Mouse (Mus musculus): ENCODE measurements around the gene Ccng2. TPM values are rescaled to one million over a fixed set of nuclear protein-coding genes. Genes with fewer than 3 reads are reported as not detected.

The Ccng2 gene
- polyA plus RNA-seq, 1 experiment from 2014 or later: 51.2 TPM

DNA sequence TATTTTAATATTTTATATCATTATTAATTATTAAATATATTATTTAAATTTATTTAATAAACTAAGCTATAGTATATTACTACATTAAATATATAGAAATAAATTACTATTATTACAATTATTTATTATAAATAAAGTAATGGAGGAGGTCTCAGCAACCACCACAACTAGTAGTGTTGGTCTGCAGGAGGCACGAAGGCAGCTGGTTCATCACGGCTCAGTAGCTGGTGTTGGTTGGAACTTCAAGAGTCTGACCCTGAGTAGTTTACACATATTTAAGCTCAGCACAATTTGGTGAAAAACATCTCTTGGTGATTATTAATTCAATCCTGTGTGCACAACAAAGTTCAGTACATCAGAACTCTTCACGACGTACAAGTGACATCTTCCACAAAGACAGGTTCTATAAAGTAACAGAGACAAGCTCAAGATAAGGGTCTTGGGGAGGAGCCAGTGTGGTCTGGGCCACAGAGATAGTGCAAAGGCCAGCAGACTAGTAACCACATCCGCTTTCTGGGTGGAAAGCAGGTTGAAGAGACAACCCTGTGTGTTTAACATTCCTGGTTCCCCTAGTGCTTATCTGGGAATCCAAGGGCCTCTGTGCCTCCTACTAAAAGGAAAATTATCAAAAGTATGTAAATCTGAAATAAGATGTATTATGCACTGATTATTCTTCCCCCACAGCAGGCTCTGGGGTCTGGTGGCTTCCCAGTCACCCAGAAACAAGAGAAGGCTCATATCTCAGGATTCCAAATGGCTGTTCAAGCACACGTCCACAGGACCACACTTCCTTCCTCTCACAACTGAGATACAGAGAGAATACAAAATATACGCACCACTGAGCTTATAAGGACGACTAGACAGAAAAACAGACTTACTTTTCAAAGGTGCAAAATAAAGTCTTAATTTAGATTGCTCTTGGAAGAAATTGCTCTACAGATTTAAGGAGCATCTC lies 27.2 kb upstream of the Ccng2 start:
- WGBS: 67% methylated on average over 8 of the region's 8 CpGs
- no peak overlapping the region for H3K9ac ChIP-seq (replicated peaks; ENCODE audit: low read depth)
- H3K36me3 ChIP-seq (ENCODE audit: insufficient read depth, low read length): no peaks in the 10 kb centered on the region
- no peak overlapping the region for H3K4me3 ChIP-seq (ENCODE audit: low read depth, low read length)
- H3K27ac ChIP-seq (ENCODE audit: low read length): no peak overlapping the region
- no peaks in the 10 kb centered on the region for H3K4me1 ChIP-seq (ENCODE audit: insufficient read depth, low read depth, low read length)
- H3K27me3 ChIP-seq (replicated peaks; ENCODE audit: insufficient read depth, low read length): no peaks in the 10 kb centered on the region
- TF ChIP-seq CTCF (IDR thresholded peaks at IDR 0.05): no peak
- TF ChIP-seq EP300 (IDR thresholded peaks at IDR 0.05): no peak
- DNase-seq (ENCODE audit: low spot score): no peak
- no peaks in the 10 kb centered on the region for H3K9me3 ChIP-seq (ENCODE audit: low read length)
- no peak overlapping the region for H3K4me2 ChIP-seq (replicated peaks; ENCODE audit: low read depth, low read length)
- no peak for ATAC-seq

DNA sequence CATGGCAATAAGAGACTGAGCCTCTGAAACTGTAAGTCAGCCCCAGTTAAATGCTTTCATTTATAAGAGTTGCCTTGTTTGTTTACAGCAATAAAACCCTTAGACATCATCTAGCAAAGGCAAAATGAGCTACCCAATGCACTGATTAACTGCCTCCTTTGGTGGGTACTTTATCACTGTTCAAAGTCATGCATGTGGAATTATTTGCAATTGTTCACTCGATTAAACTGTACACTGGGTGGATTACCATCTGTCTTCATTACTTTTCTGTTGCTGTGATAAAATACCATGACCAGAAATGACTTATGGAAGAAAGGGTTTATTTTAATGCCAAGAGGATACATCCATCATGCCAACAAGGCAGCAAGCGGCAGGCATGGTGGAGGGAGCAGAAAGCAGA lies 21.8 kb upstream of the Ccng2 start:
- WGBS: 61% methylated on average over 2 of the region's 2 CpGs
- Histone ChIP-seq H3K4me3 (ENCODE audit: low read depth, low read length) (no peak overlapping the region), H3K4me2 (replicated peaks; ENCODE audit: low read depth, low read length) (no peak overlapping the region), H3K27me3 (replicated peaks; ENCODE audit: insufficient read depth, low read length) (no peaks in the 10 kb centered on the region), H3K9ac (replicated peaks; ENCODE audit: low read depth) (no peak overlapping the region), H3K9me3 (ENCODE audit: low read length) (no peaks in the 10 kb centered on the region), H3K27ac (ENCODE audit: low read length) (no peak overlapping the region), H3K4me1 (ENCODE audit: insufficient read depth, low read depth, low read length) (no peaks in the 10 kb centered on the region), H3K36me3 (ENCODE audit: insufficient read depth, low read length) (no peaks in the 10 kb centered on the region)
- TF ChIP-seq CTCF (IDR thresholded peaks at IDR 0.05): no peak
- no peak for TF ChIP-seq EP300 (IDR thresholded peaks at IDR 0.05)
- ATAC-seq: no peak
- no peak for DNase-seq (ENCODE audit: low spot score)

DNA sequence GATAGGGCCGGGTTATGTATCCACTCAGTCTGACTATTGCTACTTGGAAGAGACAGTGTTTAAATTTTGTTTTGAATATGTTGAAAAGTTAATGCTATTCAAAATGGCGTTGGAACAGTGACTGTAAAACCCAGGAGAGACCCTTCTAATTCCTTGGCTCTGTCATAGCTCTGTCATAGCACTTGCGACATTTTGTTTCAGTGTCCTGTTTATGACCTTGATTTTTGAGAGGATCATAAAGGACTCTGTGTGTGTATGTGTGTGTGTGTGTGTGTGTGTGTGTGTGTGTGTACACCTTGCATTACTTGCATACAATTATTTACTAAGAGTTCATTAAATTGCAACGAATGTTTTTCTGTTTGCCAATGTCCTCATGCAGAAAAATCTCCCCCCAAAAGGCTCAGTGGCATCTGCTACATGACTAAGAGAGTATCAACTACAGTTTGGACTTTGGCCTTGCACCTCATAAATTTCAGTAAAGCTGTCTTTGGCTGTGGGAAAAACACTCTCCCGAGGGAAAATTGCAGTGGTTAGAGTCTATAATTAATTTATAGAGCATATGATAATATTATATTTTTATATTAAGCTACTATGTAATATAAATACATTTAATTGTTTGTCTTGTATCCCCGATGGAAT lies 17.0 kb upstream of the Ccng2 start:
- whole genome bisulfite sequencing: 52% methylated on average over 6 of the region's 6 CpGs
- H3K9me3 ChIP-seq (ENCODE audit: low read length): no peaks in the 10 kb centered on the region
- DNase-seq (ENCODE audit: low spot score) (no peak), ATAC-seq (no peak)
- H3K27me3 ChIP-seq (replicated peaks; ENCODE audit: insufficient read depth, low read length): no peaks in the 10 kb centered on the region
- no peak for TF ChIP-seq CTCF (IDR thresholded peaks at IDR 0.05)
- no peak for TF ChIP-seq EP300 (IDR thresholded peaks at IDR 0.05)
- no peaks in the 10 kb centered on the region for H3K4me1 ChIP-seq (ENCODE audit: insufficient read depth, low read depth, low read length)
- H3K36me3 ChIP-seq (ENCODE audit: insufficient read depth, low read length): no peaks in the 10 kb centered on the region
- no peak overlapping the region for H3K4me3 ChIP-seq (ENCODE audit: low read depth, low read length)
- H3K4me2 ChIP-seq (replicated peaks; ENCODE audit: low read depth, low read length): no peak overlapping the region
- H3K9ac ChIP-seq (replicated peaks; ENCODE audit: low read depth): no peak overlapping the region
- no peak overlapping the region for H3K27ac ChIP-seq (ENCODE audit: low read length)

DNA sequence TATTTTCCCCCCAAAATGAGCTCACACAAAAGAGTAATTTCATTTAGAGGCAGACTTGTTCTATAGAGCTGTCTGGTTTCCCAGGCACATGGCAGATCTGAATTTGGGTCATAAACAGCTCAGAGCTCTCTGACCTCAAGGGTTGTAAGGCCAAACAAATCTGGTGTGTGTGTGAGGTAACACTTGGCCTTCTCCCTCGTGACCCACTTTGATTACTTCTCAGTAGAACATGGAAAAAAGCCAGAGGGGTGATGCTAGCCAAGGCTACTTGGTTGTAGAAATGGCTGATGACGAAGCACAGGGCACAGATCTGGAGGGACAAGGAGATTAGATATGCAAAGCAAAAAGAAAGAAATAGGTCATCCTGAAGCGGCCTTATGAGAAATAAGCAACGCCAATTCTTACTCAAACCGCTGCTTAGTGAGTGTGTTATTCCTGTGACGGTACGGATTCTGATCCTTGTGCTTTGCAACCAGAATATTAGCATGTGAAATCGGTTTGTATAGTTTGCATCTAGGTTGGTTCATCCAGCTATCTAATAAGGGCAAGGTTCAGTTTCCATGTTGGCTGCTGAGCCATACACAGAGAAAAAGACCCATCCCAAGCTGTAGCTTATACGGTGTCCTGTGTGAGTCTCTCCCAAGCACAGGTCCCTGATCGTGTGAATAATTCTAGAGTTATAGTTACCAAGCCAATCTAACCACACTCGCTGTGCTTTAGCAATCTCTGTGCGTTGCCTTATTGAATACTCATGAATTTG lies 15.9 kb upstream of the Ccng2 start:
- Histone ChIP-seq H3K27ac (ENCODE audit: low read length) (no peak overlapping the region), H3K36me3 (ENCODE audit: insufficient read depth, low read length) (no peaks in the 10 kb centered on the region), H3K4me2 (replicated peaks; ENCODE audit: low read depth, low read length) (no peak overlapping the region), H3K9me3 (ENCODE audit: low read length) (no peaks in the 10 kb centered on the region), H3K4me3 (ENCODE audit: low read depth, low read length) (no peak overlapping the region), H3K4me1 (ENCODE audit: insufficient read depth, low read depth, low read length) (no peaks in the 10 kb centered on the region), H3K9ac (replicated peaks; ENCODE audit: low read depth) (no peak overlapping the region), H3K27me3 (replicated peaks; ENCODE audit: insufficient read depth, low read length) (no peaks in the 10 kb centered on the region)
- ATAC-seq (no peak; the same call in 1 of the 2 replicates), DNase-seq (ENCODE audit: low spot score) (no peak)
- WGBS: 79% methylated on average over 12 of the region's 12 CpGs
- TF ChIP-seq EP300 (IDR thresholded peaks at IDR 0.05): no peak
- TF ChIP-seq CTCF (IDR thresholded peaks at IDR 0.05): no peak

DNA sequence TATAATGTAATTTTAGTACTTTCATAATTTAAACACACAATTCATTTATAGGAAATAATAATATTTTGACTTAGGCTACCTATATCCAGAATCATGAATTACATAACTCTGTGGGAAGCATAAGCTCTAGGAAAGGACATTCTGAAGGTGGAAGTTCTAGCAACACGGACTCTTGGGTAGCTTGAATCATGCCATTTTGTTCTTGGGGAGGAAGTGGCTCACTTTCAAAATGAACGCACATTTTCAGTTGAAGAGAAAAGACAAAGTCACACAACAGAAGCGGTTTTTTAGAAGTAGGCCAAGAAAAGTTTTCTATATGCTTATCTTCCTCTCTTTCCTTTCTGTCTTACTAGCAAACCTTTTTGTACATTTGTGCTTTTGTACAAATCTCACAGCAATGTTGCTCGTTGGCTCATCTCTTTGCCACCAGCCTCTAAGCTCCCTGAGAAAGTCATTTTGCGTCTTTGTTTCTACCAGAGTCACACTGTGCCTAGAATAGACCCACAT lies 11.2 kb upstream of the Ccng2 start:
- TF ChIP-seq EP300 (IDR thresholded peaks at IDR 0.05) (no peak), CTCF (IDR thresholded peaks at IDR 0.05) (no peak)

More for the DNA sequence above, 11.2 kb upstream of the Ccng2 start:
- Histone ChIP-seq H3K4me1 (ENCODE audit: insufficient read depth, low read depth, low read length) (no peaks in the 10 kb centered on the region), H3K27ac (ENCODE audit: low read length) (no peak overlapping the region), H3K36me3 (ENCODE audit: insufficient read depth, low read length) (no peaks in the 10 kb centered on the region), H3K9me3 (ENCODE audit: low read length) (no peaks in the 10 kb centered on the region), H3K27me3 (replicated peaks; ENCODE audit: insufficient read depth, low read length) (no peaks in the 10 kb centered on the region), H3K4me3 (ENCODE audit: low read depth, low read length) (no peak overlapping the region), H3K4me2 (replicated peaks; ENCODE audit: low read depth, low read length) (no peak overlapping the region), H3K9ac (replicated peaks; ENCODE audit: low read depth) (no peak overlapping the region)
- DNase-seq (ENCODE audit: low spot score) (no peak), ATAC-seq (no peak)
- WGBS: 80% methylated on average over 5 of the region's 5 CpGs

Data from lung, postnatal 0 days (tissue).